Mouse (Mus musculus) limb, embryonic 13.5 days (tissue): Measurements from ENCODE around the gene Sptbn4. TPM values are rescaled to one million over a fixed set of nuclear protein-coding genes. Genes with fewer than 3 reads are reported as not detected.

Experiments used
- ATAC-seq: fragments of 200-750 bp; cut with Nextera tagmentation; 2 replicates; pipeline ENCODE4 v1.8.0; 2017; ENCODE audit warnings: low read depth, moderate number of reproducible peaks, moderate TSS enrichment; ENCODE audit not compliant: low FRiP score
- H3K27ac ChIP-seq: fragments of 300-500 bp; sonication (generic); 2 replicates; pipeline ENCODE4 v1.5.1; 2015; ENCODE audit warnings: inconsistent platforms, mild to moderate bottlenecking, moderate library complexity
- H3K27me3 ChIP-seq: fragments of 300-500 bp; sonication (generic); 2 replicates; pipeline ENCODE4 v1.6.1; 2015; ENCODE audit warnings: mild to moderate bottlenecking, inconsistent platforms
- H3K36me3 ChIP-seq: fragments of 300-500 bp; sonication (generic); 2 replicates; pipeline ENCODE4 v1.6.1; 2015; ENCODE audit warnings: inconsistent platforms, mild to moderate bottlenecking, moderate library complexity
- H3K4me1 ChIP-seq: fragments of 300-500 bp; sonication (generic); 2 replicates; pipeline ENCODE4 v1.6.1; 2015; ENCODE audit warnings: inconsistent platforms
- H3K4me2 ChIP-seq: fragments of 300-500 bp; sonication (generic); replicated peaks from 2 replicates; pipeline ENCODE4 v1.6.1; 2015; ENCODE audit warnings: inconsistent platforms, mild to moderate bottlenecking, moderate library complexity
- H3K4me3 ChIP-seq: fragments of 300-500 bp; sonication (generic); 2 replicates; pipeline ENCODE4 v1.5.1; 2015; ENCODE audit warnings: moderate library complexity, mild to moderate bottlenecking, inconsistent platforms
- H3K9ac ChIP-seq: fragments of 300-500 bp; sonication (generic); 2 replicates; pipeline ENCODE4 v1.6.1; 2015; ENCODE audit warnings: mild to moderate bottlenecking, inconsistent platforms
- H3K9me3 ChIP-seq: fragments of 300-500 bp; sonication (generic); 2 replicates; pipeline ENCODE4 v1.6.1; 2016; ENCODE audit warnings: inconsistent platforms
- WGBS: fragments of 180-500 bp; shearing (Covaris S2); methylation state at CpG from one replicate; pipeline ENCODE4 v1.1.7; 2015; 5-methylcytosine and 5-hydroxymethylcytosine counted together
- polyA plus RNA-seq: library from polyadenylated mRNA; unstranded; fragments of >200 nt; fragmentation: Nextera tagmentation; extraction: Ambion mirVana; gene quantifications from 2 replicates; pipeline ENCODE4 v1.2.1, GENCODE M21; 2015

Sptbn4 gene
- polyA plus RNA-seq, 1 experiment from 2014 or later, result 0.17 TPM

- H3K4me1 ChIP-seq, result peaks cover 15% of the 10 kb centered on the region
- peaks cover 36% of the 10 kb centered on the region for H3K27me3 ChIP-seq
- no peak overlapping the region for H3K4me2 ChIP-seq
- ATAC-seq, result no peak
- H3K27ac ChIP-seq, result no peak overlapping the region
- H3K9ac ChIP-seq, result no peak overlapping the region
- H3K9me3 ChIP-seq, result peaks cover 11% of the 10 kb centered on the region
- WGBS, result 34% methylated on average over 3 of the region's 3 CpGs
- H3K4me3 ChIP-seq, result no peak overlapping the region
- peaks cover 20% of the 10 kb centered on the region for H3K36me3 ChIP-seq
These were observed 137.7 kb downstream of the Sptbn4 start for GRCm38 (mm10) chr7:27309832-27310231.

- Histone ChIP-seq H3K36me3 (peaks cover 15% of the 10 kb centered on the region), H3K9me3 (peaks cover 6% of the 10 kb centered on the region; the same call in 1 of the 2 replicates), H3K4me2 (peak overlapping the region; percentile 64), H3K4me3 (peak overlapping the region; percentile 37), H3K9ac (no peak overlapping the region), H3K27ac (no peak overlapping the region), H3K4me1 (peaks cover 15% of the 10 kb centered on the region), H3K27me3 (peaks cover 37% of the 10 kb centered on the region)
- 7% methylated on average over 28 of the region's 28 CpGs for WGBS
- ATAC-seq, result peak; percentile 45
These were observed 138.5 kb downstream of the Sptbn4 start for GRCm38 (mm10) chr7:27308821-27309549.

GRCm38 (mm10) chr7:27307551-27307950, 139.9 kb downstream of the Sptbn4 start:
- no peak for ATAC-seq
- WGBS, result 68% methylated on average over 9 of the region's 9 CpGs
- 0 out of 2 replicates have a peak, but pooled peaks cover 4% of the 10 kb centered on the region for H3K36me3 ChIP-seq
- H3K4me1 ChIP-seq, result peaks cover 15% of the 10 kb centered on the region
- H3K9ac ChIP-seq, result no peak overlapping the region
- H3K4me3 ChIP-seq, result no peak overlapping the region
- H3K4me2 ChIP-seq, result no peak overlapping the region
- no peak overlapping the region for H3K27ac ChIP-seq
- peaks cover 37% of the 10 kb centered on the region for H3K27me3 ChIP-seq
- H3K9me3 ChIP-seq, result no peaks in the 10 kb centered on the region

Other genes starting within 250 kb of the Sptbn4 start
- 6.6 and 7.2 TPM in 2 replicates for gene Itpkc, start 219.0 kb downstream of the Sptbn4 start, polyA plus RNA-seq
- 17.7 and 18.5 TPM in 2 replicates for gene Coq8b, start 214.7 kb downstream of the Sptbn4 start, polyA plus RNA-seq
- gene Numbl, start 189.3 kb downstream of the Sptbn4 start, polyA plus RNA-seq, result 32.3 and 34.1 TPM in 2 replicates
- gene Ltbp4, start 110.0 kb downstream of the Sptbn4 start, polyA plus RNA-seq, result 25.8 and 29.3 TPM in 2 replicates
- gene Shkbp1, start 91.7 kb downstream of the Sptbn4 start, polyA plus RNA-seq, result 49.2 and 54.5 TPM in 2 replicates
- not detected in 2 replicates for gene Gm20479, start 90.3 kb downstream of the Sptbn4 start, polyA plus RNA-seq
- 38.9 and 46.3 TPM in 2 replicates for gene Blvrb, start 292 bp upstream of the Sptbn4 start, polyA plus RNA-seq
- 33.6 and 36.3 TPM in 2 replicates for gene Sertad3, start 26.1 kb upstream of the Sptbn4 start, polyA plus RNA-seq
- gene Sertad1, start 39.2 kb upstream of the Sptbn4 start, polyA plus RNA-seq, result 37.8 and 39.2 TPM in 2 replicates
- gene Prx, start 51.6 kb upstream of the Sptbn4 start, polyA plus RNA-seq, result 5.2 TPM in 2 replicates
- 0.87 and 1.4 TPM in 2 replicates for gene Hipk4, start 75.6 kb upstream of the Sptbn4 start, polyA plus RNA-seq
- gene Pld3, start 105.5 kb upstream of the Sptbn4 start, polyA plus RNA-seq, result 94.8 and 95.0 TPM in 2 replicates
- 34.6 and 37.0 TPM in 2 replicates for gene 2310022A10Rik, start 105.5 kb upstream of the Sptbn4 start, polyA plus RNA-seq
- 114 and 117 TPM in 2 replicates for gene Akt2, start 143.9 kb upstream of the Sptbn4 start, polyA plus RNA-seq
- gene Ttc9b, start 206.2 kb upstream of the Sptbn4 start, polyA plus RNA-seq, result 0.10 TPM in 1 of 2 replicates, not detected in the other
- 8.2 and 8.8 TPM in 2 replicates for gene Map3k10, start 226.9 kb upstream of the Sptbn4 start, polyA plus RNA-seq
- gene Zfp607b, start 241.7 kb upstream of the Sptbn4 start, polyA plus RNA-seq, result 4.9 and 6.3 TPM in 2 replicates